Mouse (Mus musculus): Measurements from ENCODE around the gene Gab2.

- TF ChIP-seq POLR2A (IDR thresholded peaks at IDR 0.05; ENCODE audit: low read depth, low read length) (no peak), CTCF (conservative IDR thresholded peaks at IDR 0.05; ENCODE audit: insufficient read depth, insufficient read length, low read depth, low read length) (no peak)
These were observed 55.1 kb downstream of the Gab2 start for GRCm38 (mm10) chr7:97136453-97136852.

Data from kidney, adult 2 months (tissue).